Comparison of ENCODE assay signal across 8 mouse cellular contexts in genomic region chr16:34573856-34574491, GRCm38 (mm10). TPM values are rescaled to one million over a fixed set of nuclear protein-coding genes. Genes with fewer than 3 reads are reported as not detected.
DNase-seq lines count a peak whose midpoint lies in the region; ATAC-seq and TF ChIP-seq lines count a peak whose summit lies in the region.

No protein-coding gene starts in this region.

- no peaks in the 10 kb centered on the region for H3K36me3 ChIP-seq in erythroblast, embryonic 14.5 days (ENCODE audit: control insufficient read depth)
- no peaks in the 10 kb centered on the region for H3K36me3 ChIP-seq in forebrain, postnatal 0 days (ENCODE audit: insufficient read depth)
- H3K36me3 ChIP-seq in limb, embryonic 10.5 days = no peaks in the 10 kb centered on the region
- no peaks in the 10 kb centered on the region for H3K36me3 ChIP-seq in neural tube, embryonic 11.5 days (ENCODE audit: control insufficient read depth, insufficient read depth, low read length)

- no peaks in the 10 kb centered on the region for H3K4me1 ChIP-seq in erythroblast, embryonic 14.5 days (ENCODE audit: control insufficient read depth)
- H3K4me1 ChIP-seq in forebrain, postnatal 0 days (ENCODE audit: insufficient read depth) = peaks cover 24% of the 10 kb centered on the region
- H3K4me1 ChIP-seq in limb, embryonic 10.5 days = peaks cover 29% of the 10 kb centered on the region
- peaks cover 11% of the 10 kb centered on the region; the same call in 1 of the 2 replicates for H3K4me1 ChIP-seq in neural tube, embryonic 11.5 days (ENCODE audit: control insufficient read depth, insufficient read depth, low read length)

- WGBS in forebrain, postnatal 0 days = under 1% methylated on average over 35 of the region's 42 CpGs
- under 1% methylated on average over 42 of the region's 42 CpGs for WGBS in limb, embryonic 10.5 days
- 0% methylated on average over 41 of the region's 42 CpGs for WGBS in neural tube, embryonic 11.5 days

- H3K4me3 ChIP-seq in erythroblast, embryonic 14.5 days (replicated peaks) = peak overlapping the region; percentile 37
- peak overlapping the region; percentile 92 for H3K4me3 ChIP-seq in forebrain, postnatal 0 days (ENCODE audit: low read depth, low read length)
- H3K4me3 ChIP-seq in limb, embryonic 10.5 days = peak overlapping the region; percentile 93
- peak overlapping the region; percentile 96 for H3K4me3 ChIP-seq in neural tube, embryonic 11.5 days (ENCODE audit: low read depth, low read length)

- peak overlapping the region; percentile 98 for H3K9ac ChIP-seq in forebrain, postnatal 0 days
- H3K9ac ChIP-seq in neural tube, embryonic 11.5 days (ENCODE audit: low read length) = peak overlapping the region; percentile 99

- no peak for TF ChIP-seq CTCF in forebrain, postnatal 0 days (IDR thresholded peaks at IDR 0.05; ENCODE audit: low read depth)

- peak; percentile 43 for DNase-seq in right cerebral cortex, postnatal 14 days
- no peak for DNase-seq in right cerebral cortex, postnatal 4 days
- peak; percentile 70 for DNase-seq in forebrain, postnatal 0 days
- no peak for DNase-seq in limb, embryonic 10.5 days (ENCODE audit: low spot score)
- DNase-seq in neural tube, embryonic 11.5 days (ENCODE audit: low spot score) = no peak
- DNase-seq in ovary, postnatal 14 days (ENCODE audit: low spot score) = no peak

- no peak for ATAC-seq in erythroblast, adult 5-6 weeks (replicated peaks; ENCODE audit: low FRiP score, poor library complexity, severe bottlenecking)
- ATAC-seq in forebrain, postnatal 0 days = peak; percentile 74
- ATAC-seq in neural tube, embryonic 11.5 days (ENCODE audit: insufficient read depth, low FRiP score, low TSS enrichment) = peak; percentile 66

- peaks cover 70% of the 10 kb centered on the region for H3K27me3 ChIP-seq in erythroblast, embryonic 14.5 days (ENCODE audit: control insufficient read depth)
- no peaks in the 10 kb centered on the region for H3K27me3 ChIP-seq in forebrain, postnatal 0 days (ENCODE audit: insufficient read depth, low read length)
- H3K27me3 ChIP-seq in limb, embryonic 10.5 days (ENCODE audit: low read depth, poor library complexity, severe bottlenecking) = peaks cover 7% of the 10 kb centered on the region
- H3K27me3 ChIP-seq in neural tube, embryonic 11.5 days (ENCODE audit: control insufficient read depth, insufficient read depth, low read length) = no peaks in the 10 kb centered on the region

- no peaks in the 10 kb centered on the region for H3K9me3 ChIP-seq in erythroblast, embryonic 14.5 days (ENCODE audit: control insufficient read depth, low read length)
- H3K9me3 ChIP-seq in forebrain, postnatal 0 days (ENCODE audit: low read length) = no peaks in the 10 kb centered on the region
- no peaks in the 10 kb centered on the region for H3K9me3 ChIP-seq in limb, embryonic 10.5 days (replicated peaks)
- no peaks in the 10 kb centered on the region for H3K9me3 ChIP-seq in neural tube, embryonic 11.5 days (ENCODE audit: control insufficient read depth, low read length)

- peak overlapping the region; percentile 83 for H3K4me2 ChIP-seq in forebrain, postnatal 0 days (ENCODE audit: low read depth)
- H3K4me2 ChIP-seq in neural tube, embryonic 11.5 days (ENCODE audit: low read depth) = peak overlapping the region; percentile 70

- peak overlapping the region; percentile 98 for H3K27ac ChIP-seq in forebrain, postnatal 0 days (ENCODE audit: low read depth, low read length)
- H3K27ac ChIP-seq in limb, embryonic 10.5 days = peak overlapping the region; percentile 99
- peak overlapping the region; percentile 97 for H3K27ac ChIP-seq in neural tube, embryonic 11.5 days (ENCODE audit: low read depth, low read length)

RNA-seq across cellular contexts. Expression of gene Kalrn, which starts 0.6 kb away (rescaled TPM):
- polyA plus RNA-seq in erythroblast, embryonic 14.5 days (2012) = 0.13 and 0.15 TPM in 2 replicates
- not detected in 2 replicates for total RNA-seq in erythroblast, adult 5-6 weeks (2015; ENCODE audit: low replicate concordance)
- 0.84 and 0.94 TPM in 2 replicates for total RNA-seq in erythroblast, adult 5-6 weeks (2017; ENCODE audit: low replicate concordance)
- total RNA-seq in forebrain, postnatal 0 days (2014; rRNA removed) = 134 and 148 TPM in 2 replicates
- 16.4 and 23.6 TPM in 2 replicates for polyA plus RNA-seq in forebrain, postnatal 0 days (2015; fragmentation: Nextera tagmentation; extraction: Ambion mirVana)
- 8.0 and 8.3 TPM in 2 replicates for polyA plus RNA-seq in limb, embryonic 10.5 days (2016; fragmentation: Nextera tagmentation; extraction: Ambion mirVana)
- 17.3 and 17.6 TPM in 2 replicates for polyA plus RNA-seq in neural tube, embryonic 11.5 days (2014; fragmentation: Nextera tagmentation; extraction: Ambion mirVana)

Comparison
In these comparisons a context has a peak if more than half of its experiments do, and no peak if none do; other contexts are left out.
1. DNase-seq: peak in right cerebral cortex, postnatal 14 days (single experiment) and forebrain, postnatal 0 days (single experiment); none in right cerebral cortex, postnatal 4 days (single experiment), limb, embryonic 10.5 days (single experiment), neural tube, embryonic 11.5 days (single experiment) and ovary, postnatal 14 days (single experiment).
2. H3K4me3 ChIP-seq: peak in every context shown above with its lines; median percentile 96 in neural tube, embryonic 11.5 days; 93 in limb, embryonic 10.5 days; 92 in forebrain, postnatal 0 days; 37 in erythroblast, embryonic 14.5 days.
3. Peak in every context shown above with its lines, with median percentiles within 50 percentile points of each other: H3K27ac ChIP-seq.